In genomic region chr19:21897122-21897827, GRCm38 (mm10) we compare ENCODE assay signal across 9 mouse cellular contexts.
DNase-seq lines count a peak whose midpoint lies in the region; ATAC-seq lines count a peak whose summit lies in the region.
"Had no signal": no experiment of that assay in that cellular context is flagged by ENCODE, and none has a peak within 500 bp of the region (broad histone marks: within the 10 kb centered on the region; RNA-seq: fewer than 3 reads in every experiment).

No protein-coding gene starts in this region.

- WGBS in forebrain, embryonic 10.5 days = 88% methylated on average over 7 of the region's 7 CpGs

- H3K27me3 ChIP-seq in forebrain, embryonic 10.5 days (ENCODE audit: poor library complexity, severe bottlenecking) = no peaks in the 10 kb centered on the region
- H3K27me3 ChIP-seq: neural tube, embryonic 13.5 days had no signal

- peak; percentile 25 for DNase-seq in gastrocnemius, adult 18-20 months (ENCODE audit: low spot score)
- no peak for DNase-seq in gastrocnemius, postnatal 36 days
- peak; percentile 75 for DNase-seq in heart, adult 8-10 months (ENCODE audit: low spot score)
- peak; percentile 64 for DNase-seq in kidney, postnatal 14 days
- DNase-seq in forebrain, embryonic 10.5 days (ENCODE audit: extremely low spot score, low spot score) = no peak
- DNase-seq in thymus, postnatal 36 days = no peak

- H3K4me1 ChIP-seq in forebrain, embryonic 10.5 days = no peaks in the 10 kb centered on the region
- H3K4me1 ChIP-seq: neural tube, embryonic 13.5 days had no signal

- H3K27ac ChIP-seq in forebrain, embryonic 10.5 days = no peak overlapping the region
- H3K27ac ChIP-seq: neural tube, embryonic 13.5 days had no signal

- H3K9me3 ChIP-seq in forebrain, embryonic 10.5 days = no peaks in the 10 kb centered on the region
- H3K9me3 ChIP-seq: neural tube, embryonic 13.5 days had no signal

- no peaks in the 10 kb centered on the region for H3K36me3 ChIP-seq in forebrain, embryonic 10.5 days (replicated peaks)
- H3K36me3 ChIP-seq: neural tube, embryonic 13.5 days had no signal

- ATAC-seq in megakaryocyte-erythroid progenitor cell, adult 5-6 weeks (replicated peaks; ENCODE audit: low FRiP score, low TSS enrichment, poor library complexity, severe bottlenecking) = 0 out of 2 replicates have a peak, but pooled peaks have one; percentile 22
- no peak for ATAC-seq in cerebellum, adult (ENCODE audit: insufficient number of reproducible peaks, low FRiP score, low TSS enrichment)

- no peak overlapping the region for H3K4me3 ChIP-seq in forebrain, embryonic 10.5 days
- H3K4me3 ChIP-seq: neural tube, embryonic 13.5 days had no signal

- intact Hi-C loops in gastrocnemius, postnatal 36 days (cut with DNase I) = no loop called here

Comparison
In these comparisons a context has a peak if more than half of its experiments do, and no peak if none do; other contexts are left out.
1. DNase-seq: peak in gastrocnemius, adult 18-20 months (single experiment), heart, adult 8-10 months (single experiment) and kidney, postnatal 14 days (single experiment); none in gastrocnemius, postnatal 36 days (0 of 2), forebrain, embryonic 10.5 days (single experiment) and thymus, postnatal 36 days (0 of 2).